Mouse (Mus musculus) hindbrain, embryonic 10.5 days (tissue): ENCODE results near the gene Pcyt1b. TPM values are rescaled to one million over a fixed set of nuclear protein-coding genes. Genes with fewer than 3 reads are reported as not detected.

Source experiments
- DNase-seq: peaks from one replicate; pipeline ENCODE4 v3.0.0-alpha.2; 2017; ENCODE audit warnings: low spot score
- H3K27ac ChIP-seq: fragments of 300-500 bp; sonication (generic); 2 replicates; pipeline ENCODE4 v1.5.1; 2016; ENCODE audit warnings: mild to moderate bottlenecking, moderate library complexity
- H3K27me3 ChIP-seq: fragments of 300-500 bp; sonication (generic); 2 replicates; pipeline ENCODE4 v1.6.1; 2016; ENCODE audit warnings: mild to moderate bottlenecking; ENCODE audit not compliant: poor library complexity, insufficient read depth, severe bottlenecking
- H3K36me3 ChIP-seq: fragments of 300-500 bp; sonication (generic); 2 replicates; pipeline ENCODE4 v1.6.1; 2016; ENCODE audit warnings: mild to moderate bottlenecking, moderate library complexity
- H3K4me1 ChIP-seq: fragments of 300-500 bp; sonication (generic); replicated peaks from 2 replicates; pipeline ENCODE4 v1.6.1; 2016; ENCODE audit warnings: mild to moderate bottlenecking
- H3K4me3 ChIP-seq: fragments of 300-500 bp; sonication (generic); 2 replicates; pipeline ENCODE4 v1.5.1; 2016; ENCODE audit warnings: mild to moderate bottlenecking, moderate library complexity
- H3K9me3 ChIP-seq: fragments of 300-500 bp; sonication (generic); 2 replicates; pipeline ENCODE4 v1.6.1; 2016; ENCODE audit warnings: mild to moderate bottlenecking, moderate library complexity
- WGBS: fragments of 180-500 bp; shearing (Covaris S2); methylation state at CpG from one replicate; pipeline ENCODE4 v1.1.7; 2016; 5-methylcytosine and 5-hydroxymethylcytosine counted together
- polyA plus RNA-seq: library from polyadenylated mRNA; unstranded; fragments of >200 nt; fragmentation: Nextera tagmentation; extraction: Ambion mirVana; gene quantifications from 2 replicates; pipeline ENCODE4 v1.2.1, GENCODE M21; 2016

The Pcyt1b gene
- polyA plus RNA-seq = 5.7 and 9.2 TPM in 2 replicates

DNA sequence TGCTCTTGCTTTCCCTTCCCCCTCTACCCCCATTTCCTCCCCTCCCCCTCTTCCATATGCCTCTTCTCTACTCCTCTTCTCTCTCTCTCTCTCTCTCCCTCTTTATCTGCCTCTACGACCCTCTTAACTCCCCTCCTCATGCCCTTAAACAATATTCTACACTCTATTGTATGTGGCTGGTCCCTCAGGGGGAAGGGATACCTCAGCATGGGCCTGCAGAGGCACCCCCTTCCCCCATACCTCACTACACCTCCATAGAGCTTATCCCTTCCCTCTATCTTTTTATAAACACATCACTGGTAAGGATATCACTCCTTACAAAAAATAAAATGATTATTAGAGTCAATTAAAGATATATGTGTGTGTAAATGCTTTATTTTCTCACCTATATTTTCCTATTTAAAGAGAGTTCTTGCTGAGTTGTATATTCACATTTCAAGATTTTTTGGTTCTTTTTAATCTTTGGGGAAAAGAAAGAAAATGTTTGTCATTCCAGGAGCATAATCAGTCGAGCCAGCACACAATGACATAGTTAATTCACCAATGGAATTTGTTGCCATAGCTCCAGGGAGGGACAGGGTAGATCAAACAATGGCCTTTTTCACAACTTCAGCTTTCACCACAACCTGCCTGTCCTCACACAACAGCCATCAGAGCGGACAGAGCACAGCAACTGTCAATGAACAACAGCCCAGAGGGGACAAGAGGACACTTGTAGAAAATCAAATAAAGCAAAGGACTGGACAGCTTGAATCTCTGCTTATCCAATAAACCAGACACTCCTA lies at the start of gene Pcyt1b:
Pcyt1b (plus strand) TSS at position 646 of the 785 bp plus-strand sequence.
- H3K27me3 ChIP-seq = no peaks in the 10 kb centered on the region
- peaks cover 9% of the 10 kb centered on the region; the same call in 1 of the 2 replicates for H3K4me1 ChIP-seq
- no peaks in the 10 kb centered on the region for H3K9me3 ChIP-seq
- no peak within 1 kb of the TSS for H3K4me3 ChIP-seq
- peak; percentile 9 for DNase-seq
- peak within 1 kb of the TSS; percentile 53; the same call in 1 of the 2 replicates for H3K27ac ChIP-seq
- WGBS = 23% methylated on average over 3 of the region's 3 CpGs
- no peaks in the 10 kb centered on the region for H3K36me3 ChIP-seq

DNA sequence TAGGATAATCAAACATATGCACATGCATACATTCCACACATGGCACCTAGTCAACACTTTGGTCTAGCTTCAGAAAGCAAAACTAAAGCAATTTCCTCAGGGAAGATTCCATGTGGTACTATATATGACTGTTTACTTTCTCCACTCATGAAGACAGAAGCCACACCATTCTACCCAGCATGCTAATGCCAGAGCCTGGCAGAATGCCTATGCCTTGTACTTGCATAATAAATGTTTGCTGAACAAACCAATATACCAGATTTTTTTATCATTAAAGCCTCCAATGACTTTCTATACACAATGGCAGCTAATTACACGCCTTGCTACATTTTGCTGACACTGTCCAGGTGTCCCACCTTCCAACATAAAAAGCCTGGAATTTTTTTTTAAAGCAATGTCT lies 24.4 kb upstream of the Pcyt1b start:
- Histone ChIP-seq H3K27ac (no peak overlapping the region), H3K36me3 (peaks cover 10% of the 10 kb centered on the region), H3K27me3 (no peaks in the 10 kb centered on the region), H3K4me1 (no peaks in the 10 kb centered on the region), H3K9me3 (no peaks in the 10 kb centered on the region), H3K4me3 (no peak overlapping the region)
- no peak for DNase-seq
- WGBS = 83% methylated on average over 1 of the region's 1 CpGs

DNA sequence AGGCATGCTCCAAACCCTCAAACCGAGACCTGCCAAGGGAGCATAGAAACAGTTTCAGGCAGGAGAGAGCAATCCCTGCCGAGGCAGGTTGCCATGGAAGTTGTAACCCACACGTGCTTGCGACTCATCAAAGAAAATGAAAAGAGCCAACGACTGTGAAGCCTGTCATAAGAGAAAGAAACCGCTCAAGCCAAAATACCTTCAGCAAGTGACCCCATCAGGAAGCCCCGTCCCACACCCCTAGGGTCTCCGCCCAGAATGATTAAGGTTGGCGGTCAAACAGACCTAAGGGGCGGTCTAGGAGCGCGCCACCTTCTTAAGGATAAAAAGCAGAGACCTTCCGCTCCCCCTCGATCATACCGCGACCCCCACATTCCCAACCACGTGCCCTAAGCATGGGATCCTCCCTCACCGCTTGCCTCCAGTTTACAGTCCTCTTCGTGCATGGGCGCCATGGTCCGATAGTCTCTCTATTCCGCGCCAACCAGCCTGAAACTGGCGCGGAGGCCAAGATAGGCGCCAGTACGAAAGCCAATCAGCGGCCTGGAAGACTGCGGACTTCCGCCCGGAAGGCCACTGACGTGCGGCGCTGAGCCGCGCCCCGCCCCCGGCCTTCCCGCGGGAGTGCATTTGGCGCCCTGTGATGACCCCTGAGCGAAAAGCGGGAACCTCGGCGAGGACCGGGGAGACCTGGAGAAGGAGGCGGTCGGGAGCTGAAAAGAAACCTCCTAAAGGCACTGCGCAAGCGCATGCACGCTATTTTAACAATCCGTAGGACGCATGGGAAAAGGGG lies 22.8 kb upstream of the Pcyt1b start, which contains the start of gene Pola1:
Pola1 (minus strand) TSS at position 499 of the 793 bp plus-strand sequence.
- Histone ChIP-seq H3K27ac (peak within 1 kb of the TSS; percentile 87), H3K27me3 (no peaks in the 10 kb centered on the region), H3K4me3 (peak within 1 kb of the TSS; percentile 59), H3K4me1 (no peaks in the 10 kb centered on the region), H3K9me3 (no peaks in the 10 kb centered on the region), H3K36me3 (no peaks in the 10 kb centered on the region)
- WGBS = 17% methylated on average over 53 of the region's 53 CpGs
- peak; percentile 88 for DNase-seq

DNA sequence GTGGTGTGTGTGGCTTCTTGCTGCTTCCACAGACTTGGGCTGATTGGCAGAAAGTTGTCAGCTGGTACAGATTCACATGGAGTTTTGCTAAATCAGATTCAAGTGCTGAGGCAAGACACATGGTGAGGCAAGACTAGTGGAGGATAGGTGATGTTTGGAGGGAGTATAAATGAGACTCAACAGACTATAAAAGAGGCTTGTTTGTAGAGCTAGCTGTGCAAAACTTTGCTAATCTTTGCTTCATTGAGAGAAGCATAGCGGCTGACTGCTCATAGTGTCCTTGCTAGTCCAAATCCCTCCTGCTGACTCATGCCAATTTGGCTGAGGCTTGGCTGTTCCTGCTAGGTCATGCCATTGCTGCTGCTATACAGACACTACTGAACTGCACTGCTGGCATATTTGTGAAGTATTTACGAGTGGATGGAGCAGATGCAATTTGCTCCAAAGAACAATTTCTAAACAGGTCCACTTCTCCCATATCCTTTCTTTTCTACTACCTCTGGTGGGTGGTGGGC lies 19.7 kb upstream of the Pcyt1b start:
- Histone ChIP-seq H3K4me1 (no peaks in the 10 kb centered on the region), H3K36me3 (no peaks in the 10 kb centered on the region), H3K27me3 (no peaks in the 10 kb centered on the region; the same call in 1 of the 2 replicates), H3K4me3 (no peak overlapping the region), H3K27ac (no peak overlapping the region), H3K9me3 (no peaks in the 10 kb centered on the region)
- WGBS = 83% methylated on average over 2 of the region's 2 CpGs
- DNase-seq = no peak

DNA sequence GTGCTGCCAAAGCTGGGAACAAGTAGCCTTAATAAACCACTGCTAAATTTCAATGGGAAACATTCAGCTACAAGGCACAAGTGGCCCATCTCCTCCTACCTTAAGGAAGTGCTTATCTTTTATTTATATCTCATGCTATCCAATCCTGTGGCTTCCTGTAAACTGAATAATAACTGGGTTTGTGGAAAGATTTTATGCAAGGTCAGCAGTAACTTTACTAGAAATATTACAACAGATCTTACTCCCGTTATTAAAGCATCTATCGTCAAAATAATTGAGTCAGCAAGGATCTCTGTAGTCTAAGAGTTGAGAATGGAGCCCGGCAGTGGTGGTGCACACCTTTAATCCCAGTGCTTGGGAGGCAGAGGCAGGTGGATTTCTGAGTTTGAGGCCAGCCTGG lies 11.1 kb upstream of the Pcyt1b start:
- WGBS = 86% methylated on average over 3 of the region's 3 CpGs
- no peaks in the 10 kb centered on the region for H3K9me3 ChIP-seq
- no peaks in the 10 kb centered on the region for H3K4me1 ChIP-seq
- DNase-seq = no peak
- H3K36me3 ChIP-seq = no peaks in the 10 kb centered on the region
- H3K27ac ChIP-seq = no peak overlapping the region
- no peak overlapping the region for H3K4me3 ChIP-seq
- peaks cover 3% of the 10 kb centered on the region; the same call in 1 of the 2 replicates for H3K27me3 ChIP-seq

DNA sequence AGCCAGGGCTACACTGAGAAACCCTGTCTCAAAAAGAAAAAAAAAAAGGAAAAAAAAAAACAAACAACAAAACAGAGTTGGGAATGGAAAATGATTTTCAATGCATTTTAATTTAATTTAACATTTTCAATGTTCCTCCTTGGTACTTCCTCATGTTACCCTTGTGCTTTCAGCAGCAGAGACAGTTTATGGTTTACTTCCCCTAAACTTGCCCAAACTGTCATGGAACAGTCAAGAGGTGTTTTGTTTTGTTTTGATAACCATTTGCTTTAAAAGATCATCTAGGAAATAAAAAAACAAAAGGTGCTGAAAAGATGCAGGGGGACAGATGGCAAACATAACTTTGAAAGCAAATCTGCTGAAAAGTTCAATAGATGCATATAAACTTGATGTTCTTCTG lies 10.6 kb upstream of the Pcyt1b start:
- H3K36me3 ChIP-seq = no peaks in the 10 kb centered on the region
- no peak for DNase-seq

DNA sequence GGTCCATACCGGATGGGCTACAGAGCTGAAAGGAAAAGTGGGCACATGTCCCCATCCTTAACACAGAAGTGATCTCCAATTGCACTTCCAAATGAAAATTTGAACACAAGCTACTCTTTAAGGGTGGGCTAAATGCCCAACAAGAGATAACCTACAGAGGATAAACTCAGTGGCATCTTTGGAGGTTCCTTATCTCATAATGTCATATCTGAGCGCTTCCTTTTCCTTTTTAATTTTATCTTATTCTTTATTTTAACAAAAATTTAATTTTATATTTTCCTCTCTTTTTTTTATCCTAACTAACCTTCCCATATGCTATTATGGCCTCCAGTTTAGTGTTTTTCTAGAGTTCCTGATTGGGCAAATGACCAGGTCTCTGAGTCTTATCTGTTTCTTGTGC lies 3.9 kb upstream of the Pcyt1b start:
- no peaks in the 10 kb centered on the region for H3K9me3 ChIP-seq
- 0 out of 2 replicates have a peak, but pooled peaks cover 3% of the 10 kb centered on the region for H3K27me3 ChIP-seq
- H3K27ac ChIP-seq = no peak overlapping the region
- peaks cover 9% of the 10 kb centered on the region; the same call in 1 of the 2 replicates for H3K4me1 ChIP-seq
- H3K4me3 ChIP-seq = no peak overlapping the region
- no peaks in the 10 kb centered on the region for H3K36me3 ChIP-seq
- no peak for DNase-seq
- 91% methylated on average over 2 of the region's 2 CpGs for WGBS

More for the DNA sequence above, 10.6 kb upstream of the Pcyt1b start:
- Histone ChIP-seq H3K9me3 (no peaks in the 10 kb centered on the region), H3K27me3 (peaks cover 3% of the 10 kb centered on the region; the same call in 1 of the 2 replicates), H3K4me3 (no peak overlapping the region), H3K27ac (no peak overlapping the region), H3K4me1 (no peaks in the 10 kb centered on the region)

DNA sequence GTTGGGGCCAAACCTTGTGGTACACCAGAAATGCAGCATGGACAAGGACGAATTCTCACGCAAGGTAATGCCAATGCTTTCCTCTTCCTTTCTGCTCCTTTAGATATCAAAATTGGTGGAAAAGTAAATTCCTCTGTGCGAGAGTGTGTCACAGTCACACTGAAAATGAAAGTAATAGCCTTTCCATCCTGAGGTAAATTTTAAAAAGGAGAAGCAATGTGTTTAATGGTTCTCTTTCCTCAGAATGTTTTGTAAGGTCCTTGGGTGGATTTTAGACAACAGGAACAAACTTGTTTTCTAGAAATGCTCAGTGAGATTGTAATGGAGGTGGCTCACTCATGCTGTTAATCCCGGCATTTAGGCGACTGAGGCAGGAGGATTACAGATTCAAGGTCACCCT lies 490 bp downstream of the Pcyt1b start:
- Histone ChIP-seq H3K4me3 (no peak overlapping the region), H3K36me3 (no peaks in the 10 kb centered on the region), H3K9me3 (no peaks in the 10 kb centered on the region), H3K27me3 (no peaks in the 10 kb centered on the region), H3K4me1 (peaks cover 9% of the 10 kb centered on the region; the same call in 1 of the 2 replicates), H3K27ac (no peak overlapping the region)
- WGBS = 80% methylated on average over 5 of the region's 5 CpGs
- no peak for DNase-seq

DNA sequence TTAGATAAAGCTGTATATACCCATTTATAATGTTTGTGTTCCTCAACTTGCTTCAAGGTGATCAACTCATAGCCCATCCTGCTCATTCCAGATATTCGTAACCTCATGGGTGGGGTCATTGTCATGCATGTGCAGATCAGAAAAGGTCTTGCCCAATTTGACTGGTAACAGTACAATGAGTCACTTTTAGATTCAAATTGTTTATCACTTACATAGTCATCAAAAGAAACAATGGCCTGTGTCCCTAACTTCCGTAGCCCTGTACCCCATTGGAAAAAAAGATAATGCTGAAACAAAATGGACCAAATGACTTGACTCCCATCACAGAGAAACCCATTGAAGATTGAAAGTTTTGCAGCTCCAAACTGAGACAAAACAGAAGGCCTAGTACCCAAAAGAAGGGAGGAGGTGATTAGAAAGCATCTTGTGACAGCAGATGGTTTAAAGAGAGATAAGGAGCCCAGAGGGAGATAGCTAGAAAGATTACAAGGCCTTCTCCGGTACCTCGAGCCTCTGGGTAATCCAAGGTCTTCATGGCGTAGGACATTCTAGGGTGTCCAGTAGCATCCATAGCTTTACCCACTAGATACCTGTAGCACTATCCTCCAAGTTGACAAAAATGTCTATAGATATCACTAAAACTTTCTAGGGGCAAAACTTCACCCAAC lies 9.4 kb downstream of the Pcyt1b start:
- H3K36me3 ChIP-seq = no peaks in the 10 kb centered on the region

DNA sequence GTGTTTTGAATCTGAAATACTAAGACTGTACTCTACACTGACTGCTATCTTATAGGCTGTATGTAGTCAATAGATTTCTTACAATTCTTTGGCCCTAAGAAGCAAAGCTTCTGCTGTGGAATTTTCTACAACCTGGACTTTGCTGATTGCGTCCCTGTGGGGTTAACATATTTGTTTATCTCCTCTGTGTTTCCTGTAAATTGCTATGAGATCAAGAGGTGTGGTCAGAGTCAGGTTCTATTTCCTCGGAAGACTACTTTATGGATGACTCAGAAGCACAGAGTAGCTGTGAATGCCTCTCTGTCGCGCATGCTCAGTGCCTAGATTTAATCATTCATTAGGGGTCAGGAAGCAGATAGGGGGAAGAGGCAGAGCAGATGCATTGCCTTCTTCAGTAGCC lies 10.1 kb downstream of the Pcyt1b start:
- Histone ChIP-seq H3K9me3 (no peaks in the 10 kb centered on the region), H3K27ac (no peak overlapping the region), H3K4me1 (no peaks in the 10 kb centered on the region), H3K36me3 (no peaks in the 10 kb centered on the region), H3K4me3 (no peak overlapping the region), H3K27me3 (no peaks in the 10 kb centered on the region)
- no peak for DNase-seq
- WGBS = 78% methylated on average over 4 of the region's 4 CpGs

More for the DNA sequence above, 9.4 kb downstream of the Pcyt1b start:
- Histone ChIP-seq H3K4me1 (no peaks in the 10 kb centered on the region), H3K27ac (no peak overlapping the region), H3K4me3 (no peak overlapping the region), H3K9me3 (no peaks in the 10 kb centered on the region), H3K27me3 (no peaks in the 10 kb centered on the region)
- WGBS = 86% methylated on average over 5 of the region's 5 CpGs
- DNase-seq = no peak

DNA sequence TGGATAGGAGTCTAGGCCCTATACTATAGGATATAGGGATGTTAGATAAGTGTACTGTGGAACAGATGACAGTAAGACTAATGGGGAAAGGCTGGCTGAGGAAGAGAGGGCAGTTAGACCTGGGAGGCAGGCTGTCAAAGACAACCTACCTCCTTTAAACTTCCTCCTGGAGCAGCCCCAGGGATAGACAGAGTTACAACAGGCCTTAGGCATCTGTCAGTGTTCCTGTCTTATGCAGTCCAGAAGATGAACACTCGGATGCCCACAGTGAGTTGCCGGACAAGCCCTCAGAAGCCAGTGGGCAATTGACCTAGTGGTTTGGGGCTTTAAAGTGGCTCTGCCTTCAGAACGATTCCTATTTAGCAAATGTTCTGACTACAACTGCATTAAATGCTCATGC lies 19.8 kb downstream of the Pcyt1b start:
- no peak for DNase-seq
- peak overlapping the region; percentile 48 for H3K4me3 ChIP-seq
- WGBS = 53% methylated on average over 3 of the region's 3 CpGs
- no peaks in the 10 kb centered on the region for H3K36me3 ChIP-seq
- peak overlapping the region; percentile 80; the same call in 1 of the 2 replicates for H3K27ac ChIP-seq
- peaks cover 13% of the 10 kb centered on the region; the same call in 1 of the 2 replicates for H3K27me3 ChIP-seq
- H3K9me3 ChIP-seq = no peaks in the 10 kb centered on the region
- H3K4me1 ChIP-seq = peaks cover 7% of the 10 kb centered on the region; the same call in 1 of the 2 replicates
